ENCODE assay signal across 16 mouse cellular contexts in the genomic region with DNA sequence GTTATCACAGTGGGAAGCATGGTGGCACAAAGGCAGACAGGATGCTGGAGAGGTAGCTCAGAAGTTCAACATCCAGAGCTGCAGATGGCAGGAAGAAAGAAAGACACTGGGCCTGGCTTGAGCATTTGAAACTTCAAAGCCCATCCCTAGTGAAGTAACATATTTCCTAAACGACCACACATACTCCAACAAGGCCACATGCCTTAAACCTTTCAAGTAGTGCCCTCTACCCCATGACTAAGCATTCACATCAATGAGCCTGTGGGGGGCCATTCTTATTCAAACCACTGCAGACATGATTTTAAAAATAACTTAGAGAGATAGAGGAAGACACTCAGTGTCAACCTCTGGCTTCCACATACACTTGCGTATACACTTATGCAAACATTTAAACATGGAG.
"Had no signal": no experiment of that assay in that cellular context is flagged by ENCODE, and none has a peak within 500 bp of the region (broad histone marks: within the 10 kb centered on the region; RNA-seq: fewer than 3 reads in every experiment).

No protein-coding gene starts in this region.

- H3K36me3 ChIP-seq: midbrain, embryonic 10.5 days; midbrain, embryonic 12.5 days; neural tube, embryonic 13.5 days; neural tube, embryonic 15.5 days had no signal

- H3K4me3 ChIP-seq: midbrain, embryonic 10.5 days; midbrain, embryonic 12.5 days; myocyte; neural tube, embryonic 13.5 days; neural tube, embryonic 15.5 days had no signal

- H3K27ac ChIP-seq: liver, embryonic 14.5 days; midbrain, embryonic 10.5 days; midbrain, embryonic 12.5 days; neural tube, embryonic 13.5 days; neural tube, embryonic 15.5 days had no signal

- H3K9me3 ChIP-seq: midbrain, embryonic 10.5 days; midbrain, embryonic 12.5 days; neural tube, embryonic 13.5 days; neural tube, embryonic 15.5 days had no signal

- H3K9ac ChIP-seq: liver, embryonic 14.5 days; lung, embryonic 14.5 days; midbrain, embryonic 12.5 days; neural tube, embryonic 13.5 days; neural tube, embryonic 15.5 days had no signal

- DNase-seq: lung, adult 18-20 months; lung, embryonic 14.5 days; lung, postnatal 10 days; lung, postnatal 4 days; midbrain, embryonic 14.5 days; retina, postnatal 1 day; right cerebral cortex, adult 18-20 months; thymus, adult 18-20 months; thymus, postnatal 14 days; thymus, postnatal 36 days had no signal
